Mouse (Mus musculus): ENCODE results near the gene Comt. TPM values are rescaled to one million over a fixed set of nuclear protein-coding genes. Genes with fewer than 3 reads are reported as not detected.

Comt gene
- polyA plus RNA-seq, 1 experiment from 2014 or later = 60.1 TPM

DNA sequence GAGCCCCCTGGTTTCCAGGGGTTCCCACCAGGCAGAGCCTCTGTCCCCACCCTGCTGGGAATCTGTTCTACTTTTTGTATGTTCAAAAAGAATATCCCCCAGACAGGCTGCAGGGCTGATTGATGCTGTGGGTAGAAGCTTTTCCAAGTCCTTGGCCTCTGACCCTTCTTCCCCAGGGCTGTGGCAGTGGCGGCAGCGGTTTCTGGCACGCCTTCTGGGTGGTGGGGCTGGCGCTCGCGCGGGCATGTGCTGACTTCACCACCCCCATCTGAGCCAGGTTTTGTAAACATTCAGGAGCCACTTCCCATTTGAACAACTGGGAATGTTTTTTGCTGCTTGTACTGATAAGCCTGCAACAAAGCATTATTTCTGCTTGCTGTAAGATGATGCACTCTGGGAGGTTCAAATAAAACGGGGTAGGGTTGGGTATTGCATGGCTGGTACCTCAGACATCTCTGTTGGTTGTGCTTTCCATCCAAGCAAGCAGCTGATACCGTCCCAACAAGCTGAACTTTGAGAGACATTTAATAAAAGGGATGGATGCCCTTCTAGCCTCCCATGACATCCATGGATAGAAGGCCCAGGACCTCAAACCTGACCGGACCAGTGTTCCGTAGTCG is 32.8 kb upstream of the Comt start:
- Histone ChIP-seq H3K27me3 (peaks cover 21% of the 10 kb centered on the region), H3K4me3 (no peak overlapping the region), H3K27ac (replicated peaks) (peak overlapping the region; percentile 67), H3K9ac (replicated peaks) (peak overlapping the region; percentile 28), H3K9me3 (no peaks in the 10 kb centered on the region), H3K4me2 (replicated peaks) (peak overlapping the region; percentile 39), H3K36me3 (peaks cover 8% of the 10 kb centered on the region), H3K4me1 (peaks cover 34% of the 10 kb centered on the region)
- 7% methylated on average over 12 of the region's 12 CpGs for WGBS
- ATAC-seq (ENCODE audit: low FRiP score, low read depth) = peak; percentile 21

DNA sequence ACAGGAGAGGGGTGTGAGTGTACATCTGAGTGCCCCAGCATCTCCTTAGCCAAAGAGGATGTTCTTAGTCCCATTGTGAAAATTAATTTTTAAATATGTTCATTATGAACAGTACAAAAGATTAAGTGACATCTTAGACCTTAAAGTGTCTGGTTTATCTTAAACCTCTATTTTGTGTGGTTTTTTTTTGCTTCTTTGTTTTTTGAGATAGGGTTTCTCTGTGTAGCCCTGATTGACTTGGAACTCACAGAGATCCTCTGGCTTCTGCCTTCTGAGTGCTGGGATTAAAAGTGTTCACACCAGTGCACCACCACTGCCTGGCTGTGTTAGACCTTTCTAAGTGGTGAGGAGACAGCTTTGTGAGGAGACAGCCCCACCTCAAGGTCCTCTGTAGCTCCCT is 32.0 kb upstream of the Comt start:
- Histone ChIP-seq H3K36me3 (peaks cover 8% of the 10 kb centered on the region), H3K4me3 (no peak overlapping the region), H3K27me3 (peaks cover 21% of the 10 kb centered on the region), H3K9me3 (no peaks in the 10 kb centered on the region), H3K27ac (replicated peaks) (no peak overlapping the region), H3K9ac (replicated peaks) (no peak overlapping the region), H3K4me1 (peaks cover 34% of the 10 kb centered on the region), H3K4me2 (replicated peaks) (no peak overlapping the region)
- no peak for ATAC-seq (ENCODE audit: low FRiP score, low read depth)

DNA sequence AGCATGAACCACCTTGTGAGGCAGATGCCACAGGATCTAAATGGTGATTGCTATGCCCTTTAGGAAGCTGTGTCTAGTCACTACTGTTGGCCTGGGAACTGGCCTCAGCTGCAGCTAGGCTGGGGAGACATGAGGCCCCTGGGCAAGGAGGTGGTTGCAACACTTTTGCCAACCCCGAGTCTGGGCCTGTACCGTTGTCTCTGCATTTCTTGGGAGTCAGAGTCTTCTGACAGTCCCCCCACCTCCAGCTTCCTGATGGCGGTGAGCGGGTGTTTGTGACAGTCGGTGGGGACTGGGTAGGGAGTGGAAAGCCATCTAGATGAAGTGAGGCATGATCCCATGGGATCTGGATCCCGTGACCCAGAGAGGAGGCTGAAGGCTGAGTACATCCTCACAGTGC is 28.8 kb upstream of the Comt start:
- no peak overlapping the region for H3K27ac ChIP-seq (replicated peaks)
- no peak overlapping the region for H3K9ac ChIP-seq (replicated peaks)
- no peaks in the 10 kb centered on the region for H3K9me3 ChIP-seq
- H3K4me2 ChIP-seq (replicated peaks) = no peak overlapping the region
- peaks cover 11% of the 10 kb centered on the region; the same call in 1 of the 2 replicates for H3K27me3 ChIP-seq
- ATAC-seq (ENCODE audit: low FRiP score, low read depth) = no peak
- no peak overlapping the region for H3K4me3 ChIP-seq
- peaks cover 17% of the 10 kb centered on the region for H3K4me1 ChIP-seq
- WGBS = 90% methylated on average over 6 of the region's 6 CpGs
- peaks cover 8% of the 10 kb centered on the region for H3K36me3 ChIP-seq

DNA sequence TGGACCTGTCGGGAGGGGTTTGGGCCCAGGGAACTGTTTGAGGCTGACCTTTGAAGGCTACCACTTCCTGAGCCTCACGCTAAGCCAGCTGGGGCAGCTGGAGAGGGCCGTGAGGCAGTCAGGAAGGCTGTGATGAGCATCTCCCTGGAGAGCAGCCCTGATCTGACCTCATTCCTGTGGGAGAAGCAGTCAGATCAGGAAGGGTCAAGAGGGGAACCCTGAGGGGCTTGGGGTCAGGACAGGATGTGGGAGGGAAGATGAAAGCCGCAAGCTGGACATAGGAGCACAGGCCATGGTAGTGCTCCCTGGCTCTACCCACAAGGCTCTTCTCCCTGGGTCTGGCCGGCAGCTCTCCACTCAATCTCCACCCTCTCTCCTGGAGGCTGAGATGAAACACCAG is 27.2 kb upstream of the Comt start:
- H3K27me3 ChIP-seq = peaks cover 6% of the 10 kb centered on the region; the same call in 1 of the 2 replicates
- H3K4me3 ChIP-seq = no peak overlapping the region
- H3K4me1 ChIP-seq = peaks cover 2% of the 10 kb centered on the region
- 60% methylated on average over 5 of the region's 5 CpGs for WGBS
- H3K36me3 ChIP-seq = peaks cover 11% of the 10 kb centered on the region
- no peak overlapping the region for H3K27ac ChIP-seq (replicated peaks)
- no peak for ATAC-seq (ENCODE audit: low FRiP score, low read depth)
- no peak overlapping the region for H3K4me2 ChIP-seq (replicated peaks)
- no peaks in the 10 kb centered on the region for H3K9me3 ChIP-seq
- H3K9ac ChIP-seq (replicated peaks) = no peak overlapping the region

DNA sequence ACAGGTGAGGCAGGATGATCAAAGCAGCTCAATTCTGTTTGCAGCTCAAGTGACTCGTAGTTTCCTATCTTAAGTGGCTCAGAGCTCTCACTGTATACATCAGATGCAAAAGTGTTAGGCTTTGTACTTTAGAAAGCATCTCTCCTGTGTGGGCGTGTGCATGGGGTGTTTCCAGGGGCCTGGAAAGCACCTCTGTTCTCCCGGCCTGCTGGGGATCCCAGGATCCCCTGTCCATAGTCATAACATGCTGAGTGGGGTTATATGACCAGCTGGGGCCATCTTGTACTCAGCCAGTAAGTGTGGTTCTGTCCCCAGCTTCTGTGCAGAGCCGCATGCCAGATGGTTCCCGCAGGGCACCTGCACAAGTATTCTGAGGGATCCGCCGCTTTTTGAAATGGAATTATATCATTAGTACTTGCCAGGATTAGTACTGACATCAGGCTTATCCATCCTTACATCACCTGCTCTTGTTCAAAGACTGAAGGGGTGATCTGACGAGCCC is 25.8 kb upstream of the Comt start:
- no peaks in the 10 kb centered on the region for H3K9me3 ChIP-seq
- H3K4me2 ChIP-seq (replicated peaks) = no peak overlapping the region
- H3K9ac ChIP-seq (replicated peaks) = no peak overlapping the region
- 85% methylated on average over 8 of the region's 8 CpGs for WGBS
- no peak overlapping the region for H3K4me3 ChIP-seq
- ATAC-seq (ENCODE audit: low FRiP score, low read depth) = no peak
- no peaks in the 10 kb centered on the region; the same call in 1 of the 2 replicates for H3K4me1 ChIP-seq
- peaks cover 11% of the 10 kb centered on the region for H3K36me3 ChIP-seq
- no peaks in the 10 kb centered on the region for H3K27me3 ChIP-seq
- H3K27ac ChIP-seq (replicated peaks) = no peak overlapping the region

DNA sequence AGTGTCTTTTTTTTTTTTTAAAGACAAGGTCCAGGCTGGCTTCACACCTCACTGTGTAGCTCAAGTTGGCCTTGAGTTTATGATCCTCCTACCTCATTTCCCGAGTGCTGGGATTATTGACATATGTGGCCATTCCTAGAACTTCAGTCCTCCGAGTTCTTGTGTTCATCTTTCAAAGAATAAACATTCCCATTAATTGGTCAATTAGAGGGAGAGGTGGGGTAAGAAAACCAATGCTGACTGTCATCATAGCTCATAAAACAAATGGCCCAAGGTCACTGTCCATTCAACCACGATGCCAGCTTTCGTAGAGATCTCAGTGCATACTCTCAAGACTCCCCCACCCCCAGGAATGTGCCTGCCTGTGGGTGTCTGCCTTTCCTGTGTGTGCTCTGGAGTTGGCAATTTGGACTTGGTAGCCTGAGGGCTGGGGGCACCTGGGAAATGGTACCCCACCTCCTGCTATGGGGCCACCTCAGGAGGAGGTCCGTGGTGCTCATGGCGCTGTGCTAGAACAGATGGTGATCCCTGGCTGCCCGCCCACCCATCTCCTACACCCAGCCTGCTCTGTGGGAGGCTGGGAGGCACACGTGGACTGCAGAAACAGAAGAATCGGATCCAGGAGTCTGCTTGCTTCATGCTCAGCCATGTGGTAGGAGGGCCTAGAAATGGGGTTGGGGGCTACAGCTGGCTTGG is 25.0 kb upstream of the Comt start:
- no peaks in the 10 kb centered on the region for H3K27me3 ChIP-seq
- H3K9ac ChIP-seq (replicated peaks) = no peak overlapping the region
- 77% methylated on average over 9 of the region's 9 CpGs for WGBS
- H3K36me3 ChIP-seq = peaks cover 11% of the 10 kb centered on the region
- H3K4me2 ChIP-seq (replicated peaks) = no peak overlapping the region
- H3K4me1 ChIP-seq = no peaks in the 10 kb centered on the region; the same call in 1 of the 2 replicates
- H3K9me3 ChIP-seq = no peaks in the 10 kb centered on the region
- no peak overlapping the region for H3K4me3 ChIP-seq
- H3K27ac ChIP-seq (replicated peaks) = no peak overlapping the region
- ATAC-seq (ENCODE audit: low FRiP score, low read depth) = no peak

DNA sequence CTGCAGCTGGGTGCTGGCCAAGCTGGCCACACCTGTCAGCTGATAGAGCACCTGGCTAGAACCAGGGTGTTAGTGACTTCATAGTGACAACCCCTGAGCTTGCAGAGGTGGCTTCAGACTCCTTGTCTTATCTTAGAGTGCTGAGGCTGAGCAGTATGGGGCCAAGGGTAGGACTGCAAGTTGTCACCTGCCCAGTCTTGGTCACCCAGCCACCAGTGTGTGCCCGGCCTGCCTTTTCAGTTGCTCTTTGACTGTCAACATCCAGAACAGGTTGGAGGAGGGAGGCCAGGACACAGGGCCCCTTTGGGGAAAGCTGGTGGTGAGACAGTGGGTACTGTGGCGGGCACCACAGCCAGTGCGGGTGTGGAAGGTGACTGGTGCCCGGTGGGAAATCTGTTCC is 22.4 kb upstream of the Comt start:
- ATAC-seq (ENCODE audit: low FRiP score, low read depth) = no peak
- Histone ChIP-seq H3K27ac (replicated peaks) (no peak overlapping the region), H3K36me3 (0 out of 2 replicates have a peak, but pooled peaks cover 3% of the 10 kb centered on the region), H3K4me2 (replicated peaks) (no peak overlapping the region), H3K4me3 (no peak overlapping the region), H3K27me3 (no peaks in the 10 kb centered on the region), H3K9me3 (no peaks in the 10 kb centered on the region), H3K4me1 (no peaks in the 10 kb centered on the region; the same call in 1 of the 2 replicates), H3K9ac (replicated peaks) (no peak overlapping the region)
- 96% methylated on average over 4 of the region's 4 CpGs for WGBS

DNA sequence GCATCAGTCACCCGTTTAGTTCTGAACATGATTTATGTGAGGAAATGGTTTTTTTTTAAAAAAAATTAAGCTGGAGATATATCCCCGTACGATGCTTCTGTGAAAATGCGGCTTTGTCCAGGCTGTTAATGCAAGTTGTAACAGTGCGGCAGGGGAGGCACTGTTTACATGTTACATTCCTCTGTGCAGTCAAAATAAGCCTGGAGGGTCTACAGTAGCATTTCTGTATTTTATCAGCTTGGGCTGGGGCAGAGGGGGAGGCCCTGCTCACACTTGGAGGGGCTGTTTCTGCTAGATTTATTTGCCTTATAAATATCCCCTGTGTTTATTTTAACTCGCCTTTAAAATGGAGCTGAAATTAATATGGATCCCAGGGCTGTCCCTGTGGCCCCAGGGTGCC is 21.5 kb upstream of the Comt start:
- H3K36me3 ChIP-seq = 0 out of 2 replicates have a peak, but pooled peaks cover 3% of the 10 kb centered on the region
- no peaks in the 10 kb centered on the region for H3K9me3 ChIP-seq
- H3K4me1 ChIP-seq = no peaks in the 10 kb centered on the region; the same call in 1 of the 2 replicates
- WGBS = 82% methylated on average over 6 of the region's 6 CpGs
- H3K4me3 ChIP-seq = no peak overlapping the region
- H3K27me3 ChIP-seq = no peaks in the 10 kb centered on the region
- no peak overlapping the region for H3K9ac ChIP-seq (replicated peaks)
- no peak overlapping the region for H3K27ac ChIP-seq (replicated peaks)
- ATAC-seq (ENCODE audit: low FRiP score, low read depth) = no peak
- no peak overlapping the region for H3K4me2 ChIP-seq (replicated peaks)

DNA sequence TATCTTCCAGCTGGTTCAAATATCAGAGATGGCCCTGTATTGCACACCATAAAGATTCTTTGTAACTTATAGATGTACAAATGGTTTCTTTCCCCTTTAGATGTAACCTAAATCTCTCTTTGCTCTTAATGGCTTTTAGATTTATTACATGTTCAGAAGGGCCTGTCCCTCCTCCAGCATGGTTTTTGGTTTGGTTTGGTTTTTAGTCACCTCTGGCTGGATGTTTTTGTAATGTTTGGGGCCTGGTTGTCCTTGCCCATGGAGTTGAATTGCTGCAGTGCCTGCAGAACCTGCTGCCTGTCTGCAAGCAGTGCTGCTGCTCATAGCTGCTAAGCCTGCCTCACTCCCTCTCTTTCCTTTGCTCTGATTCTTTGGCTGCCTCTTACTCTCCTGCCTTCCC is 20.6 kb upstream of the Comt start:
- Histone ChIP-seq H3K4me1 (no peaks in the 10 kb centered on the region; the same call in 1 of the 2 replicates), H3K4me2 (replicated peaks) (no peak overlapping the region), H3K27me3 (no peaks in the 10 kb centered on the region), H3K36me3 (0 out of 2 replicates have a peak, but pooled peaks cover 7% of the 10 kb centered on the region), H3K9ac (replicated peaks) (no peak overlapping the region), H3K27ac (replicated peaks) (no peak overlapping the region), H3K9me3 (no peaks in the 10 kb centered on the region), H3K4me3 (no peak overlapping the region)
- ATAC-seq (ENCODE audit: low FRiP score, low read depth) = no peak

DNA sequence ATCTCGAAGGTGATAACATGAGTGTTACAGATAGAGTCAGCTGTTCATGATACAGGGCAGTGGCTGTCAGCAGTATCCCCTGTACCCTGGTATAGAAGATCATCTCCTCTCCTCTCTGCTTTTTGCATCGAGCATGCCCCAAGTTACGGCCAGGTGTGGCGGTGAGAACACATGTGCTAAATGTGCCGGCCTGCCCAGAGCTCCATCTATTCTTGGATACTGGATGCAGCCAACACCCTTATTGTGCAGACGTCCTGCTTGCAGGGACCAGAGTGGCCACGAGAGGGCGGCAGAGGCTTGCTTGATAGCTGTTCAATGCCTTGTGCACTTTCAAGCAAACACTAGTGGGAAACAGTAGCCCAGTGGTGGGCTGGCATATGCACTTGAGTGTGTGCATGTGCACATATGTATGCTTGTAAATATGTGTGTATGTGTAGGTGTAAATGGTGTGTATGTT is 16.8 kb upstream of the Comt start:
- Histone ChIP-seq H3K4me2 (replicated peaks) (no peak overlapping the region), H3K4me3 (no peak overlapping the region)
- WGBS = 24% methylated on average over 8 of the region's 8 CpGs

DNA sequence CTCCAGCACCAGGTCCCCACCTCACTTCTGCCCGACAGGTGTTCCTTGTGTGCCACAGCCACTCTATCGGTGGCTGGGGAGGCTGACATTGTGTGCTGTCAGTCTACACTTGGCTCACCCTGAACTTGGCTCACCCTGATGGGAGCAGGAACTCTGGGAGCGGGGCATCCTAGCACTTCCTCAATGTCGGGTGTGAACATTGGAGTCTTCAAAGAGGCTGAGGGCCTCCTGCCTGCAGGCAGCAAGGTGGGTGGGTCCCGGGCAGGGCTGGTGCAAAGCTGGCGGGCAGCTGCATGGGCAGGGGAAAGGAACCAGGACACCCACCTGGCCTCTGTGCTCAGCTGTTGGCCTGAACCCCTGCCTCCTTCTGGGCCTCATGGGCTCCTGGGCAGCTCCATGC is 9.5 kb upstream of the Comt start:
- H3K9me3 ChIP-seq = no peaks in the 10 kb centered on the region
- no peaks in the 10 kb centered on the region for H3K27me3 ChIP-seq
- 93% methylated on average over 6 of the region's 6 CpGs for WGBS
- H3K9ac ChIP-seq (replicated peaks) = no peak overlapping the region
- no peaks in the 10 kb centered on the region for H3K4me1 ChIP-seq
- no peak overlapping the region for H3K27ac ChIP-seq (replicated peaks)
- H3K4me2 ChIP-seq (replicated peaks) = no peak overlapping the region
- no peak overlapping the region for H3K4me3 ChIP-seq
- ATAC-seq (ENCODE audit: low FRiP score, low read depth) = no peak
- peaks cover 9% of the 10 kb centered on the region; the same call in 1 of the 2 replicates for H3K36me3 ChIP-seq

More for the DNA sequence above, 16.8 kb upstream of the Comt start:
- no peak overlapping the region for H3K9ac ChIP-seq (replicated peaks)
- no peaks in the 10 kb centered on the region for H3K4me1 ChIP-seq
- H3K36me3 ChIP-seq = peaks cover 12% of the 10 kb centered on the region; the same call in 1 of the 2 replicates
- H3K9me3 ChIP-seq = no peaks in the 10 kb centered on the region
- ATAC-seq (ENCODE audit: low FRiP score, low read depth) = peak; percentile 82
- no peaks in the 10 kb centered on the region for H3K27me3 ChIP-seq
- no peak overlapping the region for H3K27ac ChIP-seq (replicated peaks)

DNA sequence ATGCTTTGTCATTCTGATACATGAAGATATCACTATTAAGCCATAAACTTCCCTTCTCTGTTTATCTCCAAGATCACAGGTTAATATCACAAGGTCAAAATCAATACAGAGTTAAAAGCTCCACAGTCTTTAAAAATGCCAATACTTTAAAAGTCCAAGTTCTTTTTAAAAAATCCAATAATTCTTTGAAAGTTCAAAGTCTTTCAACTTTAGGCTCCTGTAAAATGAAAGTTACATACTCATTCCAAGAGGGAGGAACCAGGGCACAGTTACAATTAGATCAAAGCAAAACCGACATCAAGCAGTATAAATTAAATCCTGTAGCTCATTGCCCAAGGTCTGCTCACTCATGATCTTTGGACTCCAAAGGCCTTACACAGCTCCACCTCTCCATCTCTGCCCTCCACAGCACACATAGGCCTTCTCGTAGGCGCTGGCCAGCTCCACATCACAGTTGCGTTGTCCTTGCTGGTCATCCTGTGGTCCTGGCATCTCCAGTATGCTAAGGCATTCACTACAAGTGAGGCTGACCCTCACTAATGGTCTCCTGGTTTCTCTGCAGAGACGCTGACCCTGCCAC is 6.8 kb upstream of the Comt start:
- Histone ChIP-seq H3K9ac (replicated peaks) (no peak overlapping the region), H3K4me3 (no peak overlapping the region), H3K27ac (replicated peaks) (no peak overlapping the region), H3K36me3 (peaks cover 4% of the 10 kb centered on the region; the same call in 1 of the 2 replicates), H3K27me3 (no peaks in the 10 kb centered on the region), H3K4me1 (no peaks in the 10 kb centered on the region), H3K4me2 (replicated peaks) (no peak overlapping the region), H3K9me3 (no peaks in the 10 kb centered on the region)
- ATAC-seq (ENCODE audit: low FRiP score, low read depth) = no peak
- WGBS = 95% methylated on average over 5 of the region's 5 CpGs

Data from midbrain, embryonic 12.5 days (tissue).